Mouse (Mus musculus) brain, embryonic 14.5 days (tissue): ENCODE data around the gene Mtf1. TPM values are rescaled to one million over a fixed set of nuclear protein-coding genes. Genes with fewer than 3 reads are reported as not detected.

Source experiments
- DNase-seq: peaks from one replicate; pipeline ENCODE4 v3.0.0-alpha.2; 2011; ENCODE audit warnings: low read depth
- CTCF ChIP-seq: fragments of 200-500 bp; IDR thresholded peaks from 2 replicates; pipeline ENCODE4 v1.5.1; 2012; ENCODE audit warnings: inconsistent platforms, mild to moderate bottlenecking, moderate library complexity, borderline replicate concordance; ENCODE audit not compliant: insufficient read depth, insufficient read length; ENCODE audit errors: extremely low read depth
- POLR2A ChIP-seq: fragments of 200-500 bp; IDR thresholded peaks from 2 replicates; pipeline ENCODE4 v1.6.1; 2012; ENCODE audit warnings: mild to moderate bottlenecking, inconsistent platforms, borderline replicate concordance; ENCODE audit not compliant: poor library complexity, insufficient read depth, insufficient read length, severe bottlenecking; ENCODE audit errors: extremely low read depth
- polyA plus RNA-seq: library from polyadenylated mRNA; depleted of rRNA; stranded (reverse); fragments of >200 nt; gene quantifications from 2 replicates; pipeline ENCODE4 v1.2.3, GENCODE M21; 2012; rRNA removed

The Mtf1 gene
- 9.3 and 11.5 TPM in 2 replicates for polyA plus RNA-seq

DNA sequence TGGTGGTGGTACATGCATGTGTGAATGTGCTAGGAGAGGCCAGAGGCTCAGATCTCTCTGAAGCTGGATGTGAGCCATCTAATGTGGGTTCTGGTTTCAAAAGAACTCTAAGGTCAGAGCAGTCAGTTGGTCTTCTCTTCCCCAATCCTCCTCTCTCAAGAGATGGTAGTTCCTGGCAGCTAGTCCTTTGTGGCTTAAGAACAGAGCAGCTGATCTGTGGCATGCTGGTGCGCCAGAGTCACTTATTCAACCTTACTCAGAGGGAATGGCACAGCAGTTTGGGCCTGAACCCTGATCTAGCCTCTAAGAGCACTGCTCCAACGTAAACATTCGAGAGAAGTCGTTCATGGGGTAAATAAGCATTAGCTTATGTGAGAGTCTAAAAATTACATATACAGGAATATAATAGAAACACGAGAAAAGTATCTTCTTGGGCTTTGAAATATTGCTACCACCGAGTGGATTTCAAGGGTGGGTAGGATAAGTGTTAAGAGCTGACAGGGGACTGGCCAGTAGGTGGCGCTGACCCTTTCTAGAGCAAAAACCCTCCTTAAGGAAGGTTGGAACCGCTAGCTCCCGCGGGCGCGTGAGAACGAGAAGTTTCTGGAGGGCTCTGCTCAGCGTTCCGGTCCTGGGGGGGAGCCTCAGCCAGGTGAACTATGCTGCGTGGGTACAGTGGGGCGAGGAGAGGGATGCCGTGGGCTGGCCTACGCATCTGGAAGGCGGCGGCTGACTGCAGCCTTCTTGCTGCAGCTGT is at the start of gene Mtf1:
TSS of gene Mtf1 (plus strand) at position 553 of the 757 bp plus-strand sequence.
- DNase-seq, result peak; percentile 96
- TF ChIP-seq CTCF, result peak; percentile 85
- TF ChIP-seq POLR2A, result no peak

DNA sequence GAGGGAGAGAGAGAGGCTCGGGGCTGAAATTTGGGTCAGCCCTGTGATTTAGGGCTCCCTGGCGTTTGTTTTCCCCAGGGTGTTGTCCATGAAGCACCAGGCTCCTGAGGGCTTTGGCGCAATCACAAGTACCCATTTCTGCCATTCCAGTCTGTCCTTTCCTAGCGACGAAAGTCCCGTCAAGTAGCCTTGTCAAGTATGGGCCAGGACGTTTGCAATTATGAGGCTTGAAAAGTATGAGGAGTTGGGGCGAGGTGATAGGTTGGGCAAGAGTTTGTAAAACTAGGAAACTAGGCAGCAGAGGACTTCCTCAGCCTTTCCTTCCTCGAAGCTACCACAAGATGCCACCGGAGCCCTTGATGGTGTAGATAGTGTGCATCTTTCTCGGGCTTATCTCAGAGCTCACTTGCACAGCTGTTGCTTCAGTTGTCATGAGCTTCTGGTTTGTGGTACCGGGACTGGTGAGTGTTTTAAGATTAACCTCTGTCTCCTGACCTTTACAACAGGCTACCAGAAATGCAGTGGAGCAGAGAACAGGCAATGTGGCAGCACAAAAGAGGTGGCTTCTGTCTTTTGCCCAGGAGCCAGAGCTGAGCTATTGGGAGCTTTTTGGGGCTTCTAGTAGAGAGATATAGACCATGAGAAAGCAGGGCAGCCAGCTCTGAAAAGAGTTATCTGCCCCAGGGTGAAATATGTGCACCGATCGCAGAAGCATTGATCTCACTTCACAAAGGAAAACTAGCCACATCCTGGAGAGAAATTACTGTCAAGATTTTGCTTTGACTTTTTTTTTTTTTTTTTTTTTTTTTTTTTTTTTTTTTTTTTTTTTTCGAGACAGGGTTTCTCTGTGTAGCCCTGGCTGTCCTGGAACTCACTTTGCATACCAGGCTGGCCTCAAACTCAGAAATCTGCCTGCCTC is 49.4 kb upstream of the Mtf1 start:
- DNase-seq, result no peak
- TF ChIP-seq CTCF (no peak), POLR2A (no peak)

DNA sequence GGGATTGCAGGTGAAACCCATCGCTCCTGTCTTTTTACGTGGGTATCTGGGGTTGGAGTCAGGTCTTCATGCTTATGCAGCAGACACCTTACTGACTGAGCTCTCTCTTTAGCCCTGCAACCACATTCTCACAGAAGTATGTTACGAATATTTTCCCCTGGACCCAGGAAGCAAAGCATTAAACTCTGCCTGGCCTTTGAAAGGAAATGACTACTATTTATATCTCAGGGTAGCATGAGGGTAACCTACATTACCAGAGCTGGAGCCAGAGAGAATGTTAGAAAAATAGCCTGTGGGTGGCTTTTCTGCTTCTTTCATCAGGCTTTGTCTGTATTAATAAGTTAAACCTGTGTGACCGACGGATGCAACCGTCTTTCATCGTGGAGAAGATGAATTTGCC is 46.4 kb upstream of the Mtf1 start:
- TF ChIP-seq POLR2A (no peak), CTCF (no peak)
- DNase-seq, result no peak

DNA sequence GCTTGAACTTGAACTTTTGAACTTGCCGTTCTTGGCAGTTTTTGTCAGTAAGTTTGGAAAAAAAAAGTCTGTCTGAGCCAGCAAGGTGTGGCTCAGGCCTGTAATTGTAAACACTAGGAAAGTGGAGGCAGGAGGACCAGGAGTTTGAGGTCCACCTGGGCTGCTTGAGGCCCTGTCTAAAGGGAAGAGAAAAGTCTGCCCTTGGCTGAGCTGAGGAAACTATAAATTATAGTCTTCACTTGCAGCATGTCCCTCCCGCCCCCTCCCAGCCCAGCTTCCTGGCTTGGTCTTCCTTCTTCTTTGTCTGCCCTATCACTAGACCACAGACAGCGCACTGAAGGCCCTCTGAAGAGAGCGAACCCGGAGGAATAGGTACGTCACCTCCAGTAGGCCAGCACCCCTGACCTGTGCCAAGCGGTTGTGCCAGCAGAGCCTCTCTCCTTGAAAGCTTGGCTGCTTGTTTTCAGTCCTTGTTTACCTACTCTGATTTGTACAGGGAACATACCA is 42.5 kb upstream of the Mtf1 start:
- TF ChIP-seq CTCF (no peak), POLR2A (no peak)

GRCm38 (mm10) chr4:124761201-124761600 is 40.7 kb upstream of the Mtf1 start:
- no peak for DNase-seq
- no peak for TF ChIP-seq POLR2A
- no peak for TF ChIP-seq CTCF

More for the DNA sequence above, 42.5 kb upstream of the Mtf1 start:
- DNase-seq, result no peak

GRCm38 (mm10) chr4:124762858-124763452 is 38.9 kb upstream of the Mtf1 start:
- no peak for DNase-seq
- TF ChIP-seq CTCF (no peak), POLR2A (no peak)

- DNase-seq, result peak; percentile 48
- TF ChIP-seq CTCF, result no peak
- TF ChIP-seq POLR2A, result no peak
These were observed 35.9 kb upstream of the Mtf1 start for GRCm38 (mm10) chr4:124765802-124766565.

- no peak for TF ChIP-seq CTCF
- no peak for TF ChIP-seq POLR2A
- DNase-seq, result no peak
These were observed 35.4 kb upstream of the Mtf1 start for GRCm38 (mm10) chr4:124766566-124766940.

DNA sequence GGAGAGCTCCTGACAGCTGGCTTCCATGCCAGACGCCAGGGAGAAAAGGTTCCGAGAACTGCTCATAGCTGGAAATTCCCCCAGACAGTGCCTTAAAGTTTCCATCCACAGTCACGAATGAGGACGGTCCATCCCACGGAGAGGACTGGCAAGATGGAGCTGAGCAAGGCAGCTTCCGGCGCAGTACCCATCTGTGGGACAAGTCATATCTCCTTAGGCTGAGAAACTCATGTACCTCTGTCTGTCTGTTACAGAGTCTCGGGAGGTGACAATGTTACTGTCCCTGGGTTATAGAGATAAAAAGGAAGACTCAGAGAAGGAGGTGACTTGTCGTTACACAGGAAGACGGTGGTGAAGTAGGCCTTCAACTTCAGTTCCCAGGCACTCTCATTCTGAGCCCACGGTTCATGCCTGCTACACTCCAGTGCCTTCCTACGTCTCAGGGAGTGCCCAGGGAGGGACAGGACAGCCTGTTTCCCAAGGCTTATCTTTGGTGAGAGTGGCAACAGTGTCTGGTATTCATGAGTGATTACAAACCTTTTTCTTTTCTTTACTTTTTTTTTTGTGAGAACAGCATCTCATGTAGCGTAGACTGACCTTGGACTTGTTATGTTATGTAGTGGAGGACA is 32.8 kb upstream of the Mtf1 start:
- TF ChIP-seq CTCF, result no peak
- TF ChIP-seq POLR2A, result no peak
- no peak for DNase-seq

DNA sequence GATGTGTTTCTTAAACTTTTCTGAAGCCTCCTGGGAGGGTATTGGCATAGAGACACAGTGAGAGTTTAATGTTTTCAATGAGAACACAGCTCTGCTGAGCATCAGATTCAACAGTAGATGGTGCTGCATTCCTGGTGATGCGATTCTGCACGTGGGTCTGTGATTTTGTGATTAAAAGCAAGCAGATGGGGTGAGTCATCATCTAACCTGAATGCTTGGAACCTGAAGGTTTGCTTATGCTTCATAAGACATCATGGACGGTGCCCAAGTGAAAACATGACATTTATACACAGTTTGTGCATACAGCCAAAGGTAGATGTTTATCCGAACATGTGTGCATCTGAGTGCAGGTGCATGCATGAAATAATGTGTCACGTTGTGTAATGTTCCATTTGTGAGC is 31.3 kb upstream of the Mtf1 start:
- TF ChIP-seq POLR2A, result no peak
- TF ChIP-seq CTCF, result no peak
- no peak for DNase-seq

DNA sequence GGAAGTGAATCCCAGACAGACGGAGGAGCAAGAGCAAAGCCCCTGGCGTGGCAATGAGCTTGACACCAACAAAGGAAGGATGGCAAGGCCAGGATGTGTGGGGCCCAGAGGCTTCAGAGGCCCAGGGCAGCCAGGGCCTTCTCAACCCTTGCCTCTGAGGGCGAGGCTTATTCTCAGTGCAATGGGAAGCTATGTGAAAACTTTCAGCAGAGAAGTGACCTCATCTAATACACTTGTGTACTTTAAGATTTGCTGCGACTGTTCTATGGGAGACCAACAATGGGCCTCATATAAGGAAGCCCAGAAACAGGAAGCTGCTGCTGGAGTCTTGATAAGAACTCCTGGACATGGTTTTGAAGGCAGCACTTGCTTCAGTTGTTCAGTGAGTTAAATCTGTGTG is 29.8 kb upstream of the Mtf1 start:
- DNase-seq, result no peak
- TF ChIP-seq CTCF (no peak), POLR2A (no peak)

DNA sequence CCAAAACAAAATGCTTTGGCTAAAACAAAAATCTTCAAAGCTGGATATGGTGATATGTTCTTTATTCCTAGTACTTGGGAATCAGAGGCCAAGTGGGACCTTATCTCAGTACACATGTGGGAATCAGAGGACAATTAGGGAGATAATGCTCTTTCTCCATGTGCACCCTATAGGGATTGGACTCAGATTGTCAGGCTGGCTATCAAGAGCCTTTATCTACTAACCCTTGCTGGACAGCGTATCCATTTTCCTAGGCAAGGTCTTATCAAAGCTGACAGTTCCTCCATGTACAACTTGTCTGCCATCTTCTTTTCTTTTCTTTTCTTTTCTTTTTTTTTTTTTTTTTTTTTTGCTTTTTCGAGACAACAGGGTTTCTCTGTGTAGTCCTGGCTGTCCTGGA is 28.5 kb upstream of the Mtf1 start:
- no peak for DNase-seq
- TF ChIP-seq CTCF (no peak), POLR2A (no peak)

DNA sequence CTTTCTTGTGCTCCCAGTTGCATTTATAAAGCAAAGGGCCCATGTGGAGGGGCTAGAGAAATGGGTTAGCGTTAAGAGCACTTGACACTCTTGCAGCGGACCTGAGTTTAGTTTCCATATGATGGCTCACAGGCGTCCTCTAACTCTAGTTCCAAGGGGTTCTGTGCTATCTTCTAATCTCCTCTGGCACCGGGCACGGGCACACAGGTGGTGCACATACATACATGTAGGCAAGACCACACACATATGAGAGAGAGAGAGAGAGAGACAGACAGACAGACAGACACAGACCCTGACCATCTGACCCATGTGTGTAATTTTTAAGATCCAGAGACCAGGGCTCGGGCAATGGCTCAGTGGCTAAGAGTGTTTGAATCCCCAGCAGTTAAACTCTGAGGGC is 27.9 kb upstream of the Mtf1 start:
- no peak for DNase-seq
- TF ChIP-seq POLR2A, result no peak
- no peak for TF ChIP-seq CTCF

GRCm38 (mm10) chr4:124774429-124774828 is 27.5 kb upstream of the Mtf1 start:
- no peak for TF ChIP-seq POLR2A
- no peak for TF ChIP-seq CTCF
- DNase-seq, result no peak
